Mouse (Mus musculus): ENCODE measurements around the gene Enkur. TPM values are rescaled to one million over a fixed set of nuclear protein-coding genes. Genes with fewer than 3 reads are reported as not detected.
A peak's percentile ranks its signal among the peaks of the same experiment; 100 is the strongest.

Gene Enkur
- polyA plus RNA-seq, 2 experiments, result 0.76 to 0.83 TPM

DNA sequence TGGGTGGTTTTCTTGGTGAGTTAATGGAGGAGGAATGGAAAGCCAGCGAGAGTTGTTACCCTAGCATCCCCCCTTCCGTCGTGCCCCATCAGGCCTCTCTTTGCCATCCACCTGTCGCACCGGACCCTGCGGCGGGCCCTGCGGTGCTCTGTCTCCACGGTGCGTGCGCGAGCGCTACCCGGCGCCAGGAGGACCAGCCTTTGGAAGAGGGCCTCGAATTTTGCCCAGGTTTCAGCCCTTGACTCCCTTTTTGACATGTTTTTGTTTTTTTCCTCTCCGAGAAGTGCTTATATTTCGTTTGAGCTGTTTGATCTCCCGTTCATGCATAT lies 630 bp upstream of the Enkur start:
- ATAC-seq (ENCODE audit: low FRiP score, low read depth), result peak; percentile 83
- Histone ChIP-seq H3K9me3 (ENCODE audit: control insufficient read depth, low read length) (no peaks in the 10 kb centered on the region), H3K27me3 (ENCODE audit: control insufficient read depth, insufficient read depth, low read length) (no peaks in the 10 kb centered on the region), H3K4me1 (ENCODE audit: control insufficient read depth, insufficient read depth, low read length) (no peaks in the 10 kb centered on the region), H3K36me3 (ENCODE audit: control insufficient read depth, insufficient read depth, low read length) (no peaks in the 10 kb centered on the region), H3K27ac (replicated peaks; ENCODE audit: low read depth, low read length) (no peak overlapping the region), H3K4me2 (replicated peaks; ENCODE audit: low read depth, low read length, severe bottlenecking) (peak overlapping the region; percentile 81), H3K4me3 (replicated peaks; ENCODE audit: low read length) (peak overlapping the region; percentile 59), H3K9ac (ENCODE audit: low read depth, low read length, severe bottlenecking) (peak overlapping the region; percentile 70)
- TF ChIP-seq POLR2A (IDR thresholded peaks at IDR 0.05; ENCODE audit: borderline replicate concordance, extremely low read depth, insufficient read depth, insufficient read length), result no peak
- DNase-seq (ENCODE audit: low spot score), result no peak
- 2% methylated on average over 19 of the region's 19 CpGs for WGBS

DNA sequence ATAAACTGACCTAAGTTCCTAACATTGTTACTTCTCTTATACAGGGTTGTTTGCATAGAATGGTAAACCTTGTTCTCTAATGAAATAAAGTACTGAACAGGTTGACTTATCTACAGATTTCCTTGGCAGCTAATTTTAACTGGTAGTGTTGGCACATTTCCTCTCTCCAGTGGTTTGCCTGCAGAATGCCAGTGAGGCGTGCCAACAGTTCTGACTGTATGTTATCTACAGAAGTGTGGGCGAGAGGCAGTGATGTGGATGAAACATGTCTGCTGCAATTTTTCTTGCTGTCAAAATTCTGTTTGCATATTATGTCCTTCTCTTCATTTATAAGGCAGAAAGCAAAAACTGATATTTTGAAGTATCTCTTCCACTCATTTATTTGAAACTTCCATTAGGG lies 2.4 kb downstream of the Enkur start:
- Histone ChIP-seq H3K4me1 (ENCODE audit: control insufficient read depth, insufficient read depth, low read length) (no peaks in the 10 kb centered on the region), H3K27me3 (ENCODE audit: control insufficient read depth, insufficient read depth, low read length) (no peaks in the 10 kb centered on the region), H3K36me3 (ENCODE audit: control insufficient read depth, insufficient read depth, low read length) (no peaks in the 10 kb centered on the region), H3K9me3 (ENCODE audit: control insufficient read depth, low read length) (no peaks in the 10 kb centered on the region), H3K4me3 (replicated peaks; ENCODE audit: low read length) (no peak overlapping the region), H3K27ac (replicated peaks; ENCODE audit: low read depth, low read length) (no peak overlapping the region), H3K9ac (ENCODE audit: low read depth, low read length, severe bottlenecking) (no peak overlapping the region), H3K4me2 (replicated peaks; ENCODE audit: low read depth, low read length, severe bottlenecking) (no peak overlapping the region)
- ATAC-seq (ENCODE audit: low FRiP score, low read depth), result no peak
- TF ChIP-seq POLR2A (IDR thresholded peaks at IDR 0.05; ENCODE audit: borderline replicate concordance, extremely low read depth, insufficient read depth, insufficient read length), result no peak
- 82% methylated on average over 2 of the region's 2 CpGs for WGBS
- no peak for DNase-seq (ENCODE audit: low spot score)

DNA sequence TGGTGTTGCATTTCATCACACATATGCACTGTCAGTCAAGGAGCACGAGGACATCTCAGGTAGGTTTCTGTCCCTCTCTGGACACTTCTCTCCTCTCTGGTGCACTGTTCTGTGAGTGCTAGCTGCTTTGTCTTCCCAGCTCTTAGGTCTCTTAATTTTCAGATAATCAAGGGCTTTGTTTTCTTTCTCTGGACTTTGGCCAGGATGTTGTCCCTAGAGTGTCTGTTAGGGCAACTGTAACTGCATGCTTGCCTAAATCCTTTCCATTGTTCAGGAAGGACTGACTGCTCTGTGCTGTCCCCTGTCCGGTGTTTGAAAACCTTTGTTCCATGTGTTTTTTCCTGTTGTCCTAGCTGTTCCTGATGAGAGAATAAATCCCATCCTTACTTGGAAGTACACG lies 6.1 kb downstream of the Enkur start:
- Histone ChIP-seq H3K36me3 (ENCODE audit: control insufficient read depth, insufficient read depth, low read length) (no peaks in the 10 kb centered on the region), H3K27me3 (ENCODE audit: control insufficient read depth, insufficient read depth, low read length) (no peaks in the 10 kb centered on the region), H3K4me1 (ENCODE audit: control insufficient read depth, insufficient read depth, low read length) (no peaks in the 10 kb centered on the region), H3K4me2 (replicated peaks; ENCODE audit: low read depth, low read length, severe bottlenecking) (no peak overlapping the region), H3K4me3 (replicated peaks; ENCODE audit: low read length) (no peak overlapping the region), H3K9ac (ENCODE audit: low read depth, low read length, severe bottlenecking) (no peak overlapping the region), H3K27ac (replicated peaks; ENCODE audit: low read depth, low read length) (no peak overlapping the region), H3K9me3 (ENCODE audit: control insufficient read depth, low read length) (no peaks in the 10 kb centered on the region)
- WGBS, result 61% methylated on average over 3 of the region's 3 CpGs
- DNase-seq (ENCODE audit: low spot score), result no peak
- no peak for TF ChIP-seq POLR2A (IDR thresholded peaks at IDR 0.05; ENCODE audit: borderline replicate concordance, extremely low read depth, insufficient read depth, insufficient read length)
- no peak for ATAC-seq (ENCODE audit: low FRiP score, low read depth)

DNA sequence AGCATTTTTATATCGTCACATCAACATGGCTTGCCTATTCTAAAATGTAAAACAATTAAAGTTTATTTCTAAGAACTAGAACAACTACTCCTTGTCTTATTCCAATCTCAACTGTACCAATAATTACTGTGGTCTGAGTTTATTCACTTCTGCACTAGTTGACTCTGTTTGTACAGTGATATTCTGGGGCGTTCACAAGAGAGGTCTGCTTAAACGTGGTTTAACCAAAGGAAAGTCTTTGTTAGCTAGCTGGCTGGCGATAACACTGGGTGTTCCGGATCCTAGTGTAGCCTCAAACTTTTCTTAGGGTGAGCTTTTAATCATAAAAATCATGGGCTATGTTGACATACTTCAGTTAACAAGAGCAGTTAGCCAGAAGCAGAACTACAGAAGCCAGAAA lies 9.9 kb downstream of the Enkur start:
- DNase-seq (ENCODE audit: low spot score) (no peak), ATAC-seq (ENCODE audit: low FRiP score, low read depth) (no peak)
- Histone ChIP-seq H3K4me2 (replicated peaks; ENCODE audit: low read depth, low read length, severe bottlenecking) (no peak overlapping the region), H3K9ac (ENCODE audit: low read depth, low read length, severe bottlenecking) (no peak overlapping the region), H3K4me1 (ENCODE audit: control insufficient read depth, insufficient read depth, low read length) (no peaks in the 10 kb centered on the region), H3K27me3 (ENCODE audit: control insufficient read depth, insufficient read depth, low read length) (no peaks in the 10 kb centered on the region), H3K27ac (replicated peaks; ENCODE audit: low read depth, low read length) (no peak overlapping the region), H3K4me3 (replicated peaks; ENCODE audit: low read length) (no peak overlapping the region), H3K9me3 (ENCODE audit: control insufficient read depth, low read length) (no peaks in the 10 kb centered on the region), H3K36me3 (ENCODE audit: control insufficient read depth, insufficient read depth, low read length) (no peaks in the 10 kb centered on the region)
- 90% methylated on average over 5 of the region's 5 CpGs for WGBS
- no peak for TF ChIP-seq POLR2A (IDR thresholded peaks at IDR 0.05; ENCODE audit: borderline replicate concordance, extremely low read depth, insufficient read depth, insufficient read length)

DNA sequence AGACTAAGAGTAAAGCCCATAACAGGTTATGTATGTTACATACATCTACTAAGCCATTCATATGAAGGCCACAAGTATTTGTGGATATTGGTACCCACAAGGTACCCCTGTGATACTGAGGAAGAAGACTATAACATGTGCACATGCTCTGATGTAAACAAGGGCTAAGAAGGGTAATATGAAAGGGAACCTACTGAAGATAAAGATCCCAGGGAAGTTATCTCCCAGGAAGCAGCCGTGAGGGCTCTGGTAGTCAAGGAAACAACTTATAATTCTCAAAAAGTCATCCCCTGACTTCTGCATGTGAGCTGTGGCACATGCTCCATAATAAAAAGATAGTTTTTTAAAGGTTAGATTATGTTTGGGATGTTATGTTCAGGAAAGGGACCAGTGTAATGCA lies 13.9 kb downstream of the Enkur start:
- Histone ChIP-seq H3K36me3 (ENCODE audit: control insufficient read depth, insufficient read depth, low read length) (no peaks in the 10 kb centered on the region), H3K9ac (ENCODE audit: low read depth, low read length, severe bottlenecking) (no peak overlapping the region), H3K27ac (replicated peaks; ENCODE audit: low read depth, low read length) (no peak overlapping the region), H3K4me2 (replicated peaks; ENCODE audit: low read depth, low read length, severe bottlenecking) (no peak overlapping the region), H3K4me1 (ENCODE audit: control insufficient read depth, insufficient read depth, low read length) (no peaks in the 10 kb centered on the region), H3K9me3 (ENCODE audit: control insufficient read depth, low read length) (no peaks in the 10 kb centered on the region), H3K27me3 (ENCODE audit: control insufficient read depth, insufficient read depth, low read length) (no peaks in the 10 kb centered on the region), H3K4me3 (replicated peaks; ENCODE audit: low read length) (no peak overlapping the region)
- TF ChIP-seq POLR2A (IDR thresholded peaks at IDR 0.05; ENCODE audit: borderline replicate concordance, extremely low read depth, insufficient read depth, insufficient read length), result no peak
- ATAC-seq (ENCODE audit: low FRiP score, low read depth) (no peak), DNase-seq (ENCODE audit: low spot score) (no peak)
- 85% methylated on average over 1 of the region's 1 CpGs for WGBS

DNA sequence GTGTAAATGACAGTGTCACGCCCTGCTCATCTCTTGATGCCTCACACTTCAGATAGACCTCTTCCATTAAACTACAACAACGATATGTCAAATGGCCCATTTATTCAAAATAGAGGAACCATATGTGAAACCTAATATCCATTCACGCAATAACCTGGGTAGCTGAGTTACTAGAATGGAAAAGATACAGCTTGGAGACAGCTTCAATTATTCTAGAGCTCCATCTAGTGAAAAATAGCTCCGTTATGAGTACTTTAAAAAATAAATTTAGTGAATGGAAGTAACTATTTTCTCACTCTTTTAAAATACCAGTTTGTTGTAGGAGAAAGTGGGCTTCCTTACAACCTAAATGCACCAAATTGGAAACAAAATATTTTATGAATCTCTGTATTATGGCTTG lies 16.6 kb downstream of the Enkur start:
- Histone ChIP-seq H3K4me1 (ENCODE audit: control insufficient read depth, insufficient read depth, low read length) (no peaks in the 10 kb centered on the region), H3K4me3 (replicated peaks; ENCODE audit: low read length) (no peak overlapping the region), H3K27ac (replicated peaks; ENCODE audit: low read depth, low read length) (no peak overlapping the region), H3K9ac (ENCODE audit: low read depth, low read length, severe bottlenecking) (no peak overlapping the region), H3K36me3 (ENCODE audit: control insufficient read depth, insufficient read depth, low read length) (no peaks in the 10 kb centered on the region), H3K4me2 (replicated peaks; ENCODE audit: low read depth, low read length, severe bottlenecking) (no peak overlapping the region), H3K9me3 (ENCODE audit: control insufficient read depth, low read length) (no peaks in the 10 kb centered on the region), H3K27me3 (ENCODE audit: control insufficient read depth, insufficient read depth, low read length) (no peaks in the 10 kb centered on the region)
- DNase-seq (ENCODE audit: low spot score) (peak; percentile 35), ATAC-seq (ENCODE audit: low FRiP score, low read depth) (no peak)
- 59% methylated on average over 4 of the region's 4 CpGs for WGBS
- no peak for TF ChIP-seq POLR2A (IDR thresholded peaks at IDR 0.05; ENCODE audit: borderline replicate concordance, extremely low read depth, insufficient read depth, insufficient read length)
